Mouse (Mus musculus): ENCODE results near the gene Kcnip1. TPM values are rescaled to one million over a fixed set of nuclear protein-coding genes. Genes with fewer than 3 reads are reported as not detected.

The Kcnip1 gene
- 188 TPM in 2 replicates for polyA plus RNA-seq (2015; fragmentation: Nextera tagmentation; extraction: Ambion mirVana)

DNA sequence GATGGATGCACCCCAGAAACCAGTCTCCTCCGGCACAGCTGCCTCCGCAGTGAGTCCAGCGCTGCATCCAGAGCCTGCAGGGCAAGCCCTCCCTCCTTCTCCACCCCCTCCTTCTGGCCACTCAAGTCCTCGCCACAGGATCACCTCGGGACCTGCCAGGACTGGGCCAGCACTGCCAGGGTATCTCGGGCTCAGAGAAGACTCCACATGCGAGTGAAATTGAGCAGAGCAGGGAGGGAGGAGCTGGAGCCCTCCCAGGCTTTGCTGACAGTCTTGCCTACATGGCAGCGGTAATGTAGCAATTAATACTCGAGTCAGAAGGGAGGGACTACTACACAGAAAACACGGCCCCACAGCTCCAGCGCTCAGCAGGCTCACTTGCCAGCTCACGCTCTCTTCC is at the start of gene Kcnip1:
Kcnip1 (minus strand) TSS at position 215 of the 400 bp plus-strand sequence.

DNA sequence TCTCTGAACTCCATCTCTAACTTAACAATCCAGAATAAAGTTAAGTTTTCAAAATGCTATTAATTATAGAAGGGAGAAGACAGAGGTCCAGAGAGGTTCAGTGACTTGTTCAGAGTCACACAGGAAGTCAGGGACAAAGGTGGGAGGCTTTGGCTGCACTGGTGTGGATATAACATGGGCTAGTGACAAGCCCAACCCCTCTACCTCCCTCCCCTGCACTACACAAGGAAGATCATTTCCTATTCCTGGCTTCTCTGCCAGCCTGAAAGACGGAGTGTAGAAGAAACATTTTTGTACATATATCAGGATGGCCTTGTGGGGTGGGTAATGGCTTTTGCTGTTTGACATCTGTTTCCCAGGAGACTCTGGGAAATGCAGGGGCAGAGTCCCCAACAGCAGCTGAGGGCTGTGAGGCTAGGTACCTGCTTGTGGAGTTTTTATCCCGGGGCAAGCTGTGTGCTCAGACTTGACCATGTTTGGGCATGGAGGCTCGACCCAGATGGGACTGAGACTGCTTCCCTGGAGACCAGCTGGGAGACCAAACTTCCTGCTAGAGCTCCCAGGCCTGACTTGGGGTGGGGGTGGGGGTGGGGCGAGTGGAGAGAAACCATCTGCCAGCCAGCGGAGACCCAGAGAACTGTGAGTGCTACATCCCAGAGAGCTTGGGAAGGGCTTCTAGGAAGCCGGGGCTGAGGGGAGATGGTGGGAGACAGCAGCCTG is 30.1 kb downstream of the Kcnip1 start, which contains the start of gene Kcnmb1:
Kcnmb1 (plus strand) TSS at position 326 of the 720 bp plus-strand sequence.

DNA sequence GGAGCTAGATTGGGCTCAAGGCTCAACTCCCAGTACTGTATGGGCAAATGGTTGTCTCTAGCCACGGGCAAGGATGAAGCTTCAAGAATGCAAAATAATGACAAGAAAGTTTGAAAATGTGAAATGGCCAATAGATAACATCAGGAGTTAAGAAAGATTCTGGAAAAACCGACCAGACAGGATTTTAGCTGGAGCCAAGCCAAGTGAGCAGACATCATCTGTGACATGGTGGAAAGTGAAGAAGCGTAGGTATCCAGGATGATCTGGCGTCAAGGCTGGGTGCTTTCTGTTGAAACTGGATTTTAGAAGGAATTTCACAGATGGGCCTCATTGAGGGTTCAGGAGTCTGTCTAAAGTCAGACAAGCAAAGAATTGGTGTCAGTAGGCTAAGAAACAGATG is 394.0 kb downstream of the Kcnip1 start, which contains the start of gene D130052B06Rik:
D130052B06Rik (plus strand) TSS at position 317 of the 400 bp plus-strand sequence.

Other genes with a start within 250 kb of the Kcnip1 start
- gene Kcnmb1, start 30.1 kb downstream of the Kcnip1 start, polyA plus RNA-seq (2015; fragmentation: Nextera tagmentation; extraction: Ambion mirVana), result 0.12 and 0.23 TPM in 2 replicates
- gene Lcp2, start 53.8 kb upstream of the Kcnip1 start, polyA plus RNA-seq (2015; fragmentation: Nextera tagmentation; extraction: Ambion mirVana), result 1.9 and 3.0 TPM in 2 replicates
- gene 4930469K13Rik, start 105.4 kb upstream of the Kcnip1 start, polyA plus RNA-seq (2015; fragmentation: Nextera tagmentation; extraction: Ambion mirVana), result 9.3 and 10.8 TPM in 2 replicates
- gene Foxi1, start 214.9 kb upstream of the Kcnip1 start, polyA plus RNA-seq (2015; fragmentation: Nextera tagmentation; extraction: Ambion mirVana), result not detected in 2 replicates